Mouse (Mus musculus): Measurements from ENCODE around the gene Zfr2. TPM values are rescaled to one million over a fixed set of nuclear protein-coding genes. Genes with fewer than 3 reads are reported as not detected.

The Zfr2 gene
- polyA plus RNA-seq, 1 experiment from 2014 or later, result 25.1 TPM

DNA sequence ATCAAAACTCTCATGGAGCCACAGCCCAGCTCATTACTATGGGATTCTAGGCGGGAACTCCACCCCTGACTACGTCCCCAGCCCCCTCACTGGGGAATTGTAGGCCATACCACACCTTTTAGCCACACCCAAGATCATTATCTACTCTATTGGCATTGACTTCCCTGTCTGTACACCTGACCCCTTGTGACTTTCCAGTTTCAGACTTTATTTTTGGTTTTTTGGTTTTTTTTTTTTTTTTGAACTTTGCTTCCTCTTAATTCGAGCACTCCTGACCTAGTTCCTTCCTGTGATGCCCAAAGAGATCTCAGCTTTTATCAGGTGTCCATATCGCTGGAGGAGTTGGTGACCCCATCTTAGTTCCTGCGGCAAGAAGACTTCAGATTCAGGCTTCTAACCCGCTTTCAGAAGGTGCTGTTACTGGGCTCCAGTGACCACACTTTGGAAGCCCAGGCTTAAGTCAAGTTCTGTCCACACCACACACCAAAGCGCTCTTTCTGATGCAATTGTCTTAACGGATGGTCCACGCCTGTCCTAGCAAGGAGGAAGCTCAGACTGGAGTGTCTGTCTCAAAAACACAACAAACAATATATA, 58.7 kb downstream of the Zfr2 start, which contains the start of gene Tjp3:
Gene Tjp3, minus strand, starts transcription at position 71 of the 594 bp plus-strand sequence.
- Histone ChIP-seq H3K27me3 (ENCODE audit: control insufficient read depth, insufficient read depth, low read length) (no peaks in the 10 kb centered on the region; the same call in 1 of the 2 replicates), H3K4me3 (ENCODE audit: low read depth, low read length) (no peak within 1 kb of the TSS), H3K9ac (replicated peaks; ENCODE audit: low read depth, low read length) (no peak within 1 kb of the TSS), H3K27ac (ENCODE audit: low read depth, low read length) (no peak within 1 kb of the TSS), H3K4me2 (ENCODE audit: low read depth, low read length) (peak within 1 kb of the TSS; percentile 92; the same call in 1 of the 2 replicates), H3K36me3 (ENCODE audit: control insufficient read depth, insufficient read depth, low read length) (no peaks in the 10 kb centered on the region), H3K4me1 (ENCODE audit: control insufficient read depth, insufficient read depth, low read length) (peaks cover 20% of the 10 kb centered on the region), H3K9me3 (ENCODE audit: control insufficient read depth, low read length) (no peaks in the 10 kb centered on the region)
- 75% methylated on average over 9 of the region's 9 CpGs for WGBS
- no peak for ATAC-seq (ENCODE audit: low read depth)

DNA sequence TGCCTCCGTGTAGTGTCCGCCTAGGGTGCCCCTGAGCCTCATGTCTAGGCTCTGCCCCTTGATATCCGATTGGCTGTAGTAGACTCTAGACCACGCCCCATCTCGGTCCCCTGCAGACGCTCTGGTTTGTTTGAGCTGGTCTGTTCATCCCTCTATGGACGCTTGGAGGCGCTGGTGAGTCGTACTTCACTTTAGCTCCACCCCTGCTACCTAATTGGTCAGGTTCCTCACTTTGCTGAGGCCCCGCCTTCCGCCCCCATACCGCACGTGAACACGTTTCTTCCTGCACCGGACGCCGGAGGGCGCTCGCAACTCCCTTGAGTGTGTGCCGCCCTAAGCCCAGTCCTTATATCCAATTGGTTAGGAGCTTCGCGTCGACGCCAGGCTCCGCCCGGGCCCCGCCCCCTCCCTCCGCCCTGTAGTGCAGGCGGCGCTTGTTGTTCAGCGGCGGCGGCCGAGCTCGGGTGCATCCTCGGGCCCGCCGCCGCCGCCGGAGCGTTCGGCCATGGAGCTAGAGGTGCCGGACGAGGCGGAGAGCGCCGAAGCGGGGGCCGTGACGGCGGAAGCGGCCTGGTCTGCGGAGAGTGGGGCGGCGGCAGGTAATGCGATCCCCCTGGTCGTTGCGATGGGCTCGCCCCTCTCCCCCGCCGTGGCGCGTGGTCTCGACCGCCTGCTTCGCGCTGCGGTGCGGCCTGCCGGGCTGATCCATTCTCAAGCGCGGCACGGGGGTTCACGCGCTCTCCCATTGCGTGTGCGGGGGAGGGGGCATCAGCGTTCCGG, 59.8 kb downstream of the Zfr2 start, which contains the start of gene Pip5k1c:
Gene Pip5k1c, plus strand, starts transcription at position 410 of the 780 bp plus-strand sequence.
- Histone ChIP-seq H3K27ac (ENCODE audit: low read depth, low read length) (peak within 1 kb of the TSS; percentile 84), H3K4me2 (ENCODE audit: low read depth, low read length) (peak within 1 kb of the TSS; percentile 92), H3K27me3 (ENCODE audit: control insufficient read depth, insufficient read depth, low read length) (no peaks in the 10 kb centered on the region; the same call in 1 of the 2 replicates), H3K36me3 (ENCODE audit: control insufficient read depth, insufficient read depth, low read length) (no peaks in the 10 kb centered on the region), H3K9me3 (ENCODE audit: control insufficient read depth, low read length) (no peaks in the 10 kb centered on the region), H3K4me1 (ENCODE audit: control insufficient read depth, insufficient read depth, low read length) (peaks cover 20% of the 10 kb centered on the region), H3K9ac (replicated peaks; ENCODE audit: low read depth, low read length) (peak within 1 kb of the TSS; percentile 82), H3K4me3 (ENCODE audit: low read depth, low read length) (peak within 1 kb of the TSS; percentile 74)
- WGBS, result under 1% methylated on average over 78 of the region's 80 CpGs
- ATAC-seq (ENCODE audit: low read depth), result peak; percentile 93

DNA sequence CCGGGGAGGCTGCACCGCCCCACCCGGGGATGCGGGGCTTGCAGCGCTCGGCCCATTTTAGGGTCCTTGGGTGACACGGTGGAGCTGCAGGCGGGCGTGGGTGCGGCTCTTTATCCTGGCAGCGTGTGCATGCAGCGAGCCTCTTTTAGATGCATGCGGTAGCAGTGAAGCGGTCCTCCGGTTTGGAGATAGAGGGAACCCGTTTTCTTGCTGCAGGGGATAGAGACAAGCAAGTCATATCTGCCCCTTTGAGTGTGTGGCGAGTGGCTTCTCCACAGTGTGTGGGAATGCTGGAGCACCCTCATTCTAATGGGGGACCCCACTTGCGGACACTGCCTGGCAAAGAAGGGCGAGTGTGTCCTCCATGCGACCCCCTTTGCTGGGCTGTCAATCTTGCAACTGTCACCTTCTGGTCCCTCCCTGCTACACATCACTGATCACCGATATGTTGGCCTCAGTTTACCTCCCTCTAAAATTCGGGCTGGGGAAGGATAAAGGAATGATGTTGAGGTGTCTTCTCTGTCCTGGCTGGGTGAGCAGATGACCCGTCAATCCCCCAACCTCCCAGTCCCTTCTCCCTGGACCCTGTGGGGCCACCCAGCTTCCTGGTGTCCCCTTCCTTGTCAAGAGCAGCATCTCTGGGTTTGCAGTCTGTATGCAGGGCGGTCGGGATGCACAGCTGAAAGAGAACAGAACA, 60.5 kb downstream of the Zfr2 start:
- Histone ChIP-seq H3K36me3 (ENCODE audit: control insufficient read depth, insufficient read depth, low read length) (no peaks in the 10 kb centered on the region), H3K4me3 (ENCODE audit: low read depth, low read length) (peak overlapping the region; percentile 74), H3K4me1 (ENCODE audit: control insufficient read depth, insufficient read depth, low read length) (peaks cover 20% of the 10 kb centered on the region), H3K9ac (replicated peaks; ENCODE audit: low read depth, low read length) (peak overlapping the region; percentile 82), H3K27me3 (ENCODE audit: control insufficient read depth, insufficient read depth, low read length) (no peaks in the 10 kb centered on the region; the same call in 1 of the 2 replicates), H3K4me2 (ENCODE audit: low read depth, low read length) (peak overlapping the region; percentile 92), H3K27ac (ENCODE audit: low read depth, low read length) (peak overlapping the region; percentile 84), H3K9me3 (ENCODE audit: control insufficient read depth, low read length) (no peaks in the 10 kb centered on the region)
- WGBS, result 5% methylated on average over 25 of the region's 25 CpGs
- peak; percentile 22 for ATAC-seq (ENCODE audit: low read depth)

DNA sequence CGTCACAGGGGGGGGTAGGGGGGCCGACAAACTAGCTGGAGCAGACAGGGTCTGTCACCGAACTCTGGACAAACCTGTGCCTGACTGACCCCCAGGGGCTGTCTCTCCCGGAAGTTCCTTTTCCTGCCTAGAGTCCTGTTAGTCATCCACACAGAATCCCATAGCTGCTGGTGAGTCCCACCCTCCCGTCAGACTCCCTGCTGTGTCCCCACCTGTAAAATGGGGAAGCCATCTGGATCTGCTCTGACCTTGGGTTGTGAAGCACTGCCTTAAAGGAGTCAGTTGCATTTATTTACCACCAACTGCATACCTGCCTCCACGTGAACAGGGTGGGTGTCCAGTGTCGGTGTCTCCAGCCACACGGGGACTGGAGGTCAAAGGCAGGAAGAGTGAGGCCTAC, 61.5 kb downstream of the Zfr2 start:
- ATAC-seq (ENCODE audit: low read depth), result no peak
- peaks cover 22% of the 10 kb centered on the region for H3K4me1 ChIP-seq (ENCODE audit: control insufficient read depth, insufficient read depth, low read length)

DNA sequence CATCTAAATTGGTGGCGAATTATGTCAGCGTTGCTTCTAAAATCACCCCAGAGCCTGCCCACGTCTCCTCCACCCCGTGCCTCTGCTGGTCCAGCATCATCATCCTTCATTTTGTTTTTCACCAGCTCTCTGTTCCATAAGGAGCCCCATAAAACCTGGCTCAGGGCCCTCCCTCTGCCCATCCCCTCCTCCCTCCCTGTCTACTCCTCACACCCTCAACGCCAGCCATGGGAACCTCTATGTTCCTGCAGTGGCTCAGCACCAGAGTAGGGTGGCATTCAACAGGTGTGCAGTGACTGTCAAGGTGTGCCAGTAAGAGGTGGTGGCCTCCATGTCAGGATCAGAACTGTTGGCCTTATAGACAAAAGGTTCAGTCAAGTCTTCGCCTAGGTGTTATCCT, 62.2 kb downstream of the Zfr2 start:
- Histone ChIP-seq H3K4me2 (ENCODE audit: low read depth, low read length) (no peak overlapping the region), H3K4me3 (ENCODE audit: low read depth, low read length) (no peak overlapping the region), H3K36me3 (ENCODE audit: control insufficient read depth, insufficient read depth, low read length) (no peaks in the 10 kb centered on the region; the same call in 1 of the 2 replicates), H3K9me3 (ENCODE audit: control insufficient read depth, low read length) (no peaks in the 10 kb centered on the region), H3K27me3 (ENCODE audit: control insufficient read depth, insufficient read depth, low read length) (no peaks in the 10 kb centered on the region), H3K9ac (replicated peaks; ENCODE audit: low read depth, low read length) (no peak overlapping the region), H3K4me1 (ENCODE audit: control insufficient read depth, insufficient read depth, low read length) (peaks cover 23% of the 10 kb centered on the region), H3K27ac (ENCODE audit: low read depth, low read length) (no peak overlapping the region)
- WGBS, result 92% methylated on average over 6 of the region's 6 CpGs
- ATAC-seq (ENCODE audit: low read depth), result no peak

More for the DNA sequence above, 61.5 kb downstream of the Zfr2 start:
- Histone ChIP-seq H3K27me3 (ENCODE audit: control insufficient read depth, insufficient read depth, low read length) (no peaks in the 10 kb centered on the region; the same call in 1 of the 2 replicates), H3K4me2 (ENCODE audit: low read depth, low read length) (peak overlapping the region; percentile 92), H3K27ac (ENCODE audit: low read depth, low read length) (no peak overlapping the region), H3K9me3 (ENCODE audit: control insufficient read depth, low read length) (no peaks in the 10 kb centered on the region), H3K9ac (replicated peaks; ENCODE audit: low read depth, low read length) (peak overlapping the region; percentile 82), H3K36me3 (ENCODE audit: control insufficient read depth, insufficient read depth, low read length) (no peaks in the 10 kb centered on the region; the same call in 1 of the 2 replicates), H3K4me3 (ENCODE audit: low read depth, low read length) (peak overlapping the region; percentile 74)
- WGBS, result 35% methylated on average over 8 of the region's 8 CpGs

DNA sequence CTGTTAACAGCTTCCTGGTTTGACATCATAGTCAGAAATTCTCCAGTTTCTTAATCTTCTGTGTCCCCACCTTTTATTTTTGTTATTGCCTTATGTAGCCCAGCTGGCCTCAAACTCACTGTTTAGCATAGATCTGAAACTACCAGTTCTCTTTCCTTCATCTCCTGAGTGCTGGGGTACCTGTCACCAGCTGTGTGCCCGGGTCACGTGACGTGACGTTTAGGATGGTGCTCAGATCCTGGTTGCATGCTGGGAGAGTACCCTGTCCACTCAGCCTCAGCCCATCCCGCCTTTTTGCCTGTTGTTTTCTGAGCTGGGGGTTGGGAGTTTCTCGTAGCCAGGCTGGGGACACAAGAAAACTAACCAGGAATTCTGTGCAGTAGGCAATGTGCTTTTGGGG, 64.3 kb downstream of the Zfr2 start:
- no peaks in the 10 kb centered on the region for H3K27me3 ChIP-seq (ENCODE audit: control insufficient read depth, insufficient read depth, low read length)
- peaks cover 19% of the 10 kb centered on the region for H3K4me1 ChIP-seq (ENCODE audit: control insufficient read depth, insufficient read depth, low read length)
- WGBS, result 76% methylated on average over 6 of the region's 6 CpGs
- no peak overlapping the region for H3K9ac ChIP-seq (replicated peaks; ENCODE audit: low read depth, low read length)
- H3K27ac ChIP-seq (ENCODE audit: low read depth, low read length), result peak overlapping the region; percentile 25; the same call in 1 of the 2 replicates
- no peak overlapping the region for H3K4me2 ChIP-seq (ENCODE audit: low read depth, low read length)
- no peaks in the 10 kb centered on the region; the same call in 1 of the 2 replicates for H3K36me3 ChIP-seq (ENCODE audit: control insufficient read depth, insufficient read depth, low read length)
- H3K9me3 ChIP-seq (ENCODE audit: control insufficient read depth, low read length), result no peaks in the 10 kb centered on the region
- H3K4me3 ChIP-seq (ENCODE audit: low read depth, low read length), result no peak overlapping the region
- no peak for ATAC-seq (ENCODE audit: low read depth)

DNA sequence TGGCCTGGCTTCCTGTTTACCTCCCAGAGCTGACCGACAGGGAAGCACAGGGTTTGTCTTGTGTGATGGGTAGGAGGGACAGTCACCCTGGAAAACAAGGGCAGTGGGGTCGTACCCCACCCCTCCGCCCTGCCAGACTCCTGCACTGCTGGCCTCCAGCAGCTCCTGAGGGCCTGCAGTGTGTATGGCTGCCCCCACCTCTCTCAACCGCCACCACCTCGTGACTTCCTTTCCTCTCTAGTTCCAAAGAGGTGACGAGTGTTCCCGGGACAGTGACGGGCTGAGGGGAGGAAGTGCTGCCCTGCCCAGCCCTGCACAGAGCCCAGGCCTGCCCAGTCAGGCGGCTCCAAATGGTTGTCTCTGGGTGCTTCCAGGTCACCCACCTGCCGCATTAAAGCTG, 64.9 kb downstream of the Zfr2 start:
- WGBS, result 81% methylated on average over 10 of the region's 10 CpGs
- ATAC-seq (ENCODE audit: low read depth), result no peak

DNA sequence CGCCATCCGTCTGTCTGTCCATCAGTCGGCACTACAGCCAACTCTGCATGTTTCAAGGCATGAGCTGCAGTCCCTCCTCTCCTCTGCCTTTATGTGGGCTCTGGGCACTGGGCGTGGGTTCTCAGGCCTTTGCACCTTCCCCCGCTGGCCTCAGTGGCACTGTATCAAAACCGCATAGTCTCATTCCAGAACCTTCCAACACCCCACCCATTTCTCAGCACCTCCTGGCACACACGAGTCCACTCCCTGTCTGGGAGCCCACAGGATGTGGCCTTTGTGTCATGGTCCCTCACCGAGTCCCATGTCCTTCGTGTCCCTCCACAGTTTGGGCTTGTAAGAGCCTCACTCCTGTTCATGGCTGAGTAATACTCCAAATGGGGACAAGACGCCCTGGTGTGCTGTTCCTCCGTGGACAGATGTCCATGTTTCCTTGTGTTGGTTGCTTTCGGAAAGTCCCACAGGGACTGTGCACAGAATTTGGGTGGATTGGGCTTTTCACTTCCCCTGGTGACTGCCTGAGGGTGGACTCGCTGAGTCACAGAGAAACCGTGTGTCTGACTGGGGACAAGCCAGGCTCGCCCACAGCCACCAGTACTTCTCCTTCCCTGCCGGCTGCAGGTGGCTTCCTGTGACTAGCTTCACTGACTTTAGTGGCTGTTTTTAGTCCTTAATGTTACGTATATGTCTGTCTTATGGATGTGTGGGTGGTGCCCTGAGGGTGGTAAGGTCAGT, 65.6 kb downstream of the Zfr2 start:
- 93% methylated on average over 17 of the region's 17 CpGs for WGBS
- Histone ChIP-seq H3K36me3 (ENCODE audit: control insufficient read depth, insufficient read depth, low read length) (no peaks in the 10 kb centered on the region; the same call in 1 of the 2 replicates), H3K27me3 (ENCODE audit: control insufficient read depth, insufficient read depth, low read length) (no peaks in the 10 kb centered on the region), H3K27ac (ENCODE audit: low read depth, low read length) (no peak overlapping the region), H3K4me2 (ENCODE audit: low read depth, low read length) (no peak overlapping the region), H3K9me3 (ENCODE audit: control insufficient read depth, low read length) (no peaks in the 10 kb centered on the region), H3K4me3 (ENCODE audit: low read depth, low read length) (no peak overlapping the region), H3K4me1 (ENCODE audit: control insufficient read depth, insufficient read depth, low read length) (peaks cover 19% of the 10 kb centered on the region), H3K9ac (replicated peaks; ENCODE audit: low read depth, low read length) (no peak overlapping the region)
- ATAC-seq (ENCODE audit: low read depth), result no peak

More for the DNA sequence above, 64.9 kb downstream of the Zfr2 start:
- Histone ChIP-seq H3K27ac (ENCODE audit: low read depth, low read length) (peak overlapping the region; percentile 25; the same call in 1 of the 2 replicates), H3K4me1 (ENCODE audit: control insufficient read depth, insufficient read depth, low read length) (peaks cover 19% of the 10 kb centered on the region), H3K4me3 (ENCODE audit: low read depth, low read length) (no peak overlapping the region), H3K9me3 (ENCODE audit: control insufficient read depth, low read length) (no peaks in the 10 kb centered on the region), H3K27me3 (ENCODE audit: control insufficient read depth, insufficient read depth, low read length) (no peaks in the 10 kb centered on the region), H3K36me3 (ENCODE audit: control insufficient read depth, insufficient read depth, low read length) (no peaks in the 10 kb centered on the region; the same call in 1 of the 2 replicates), H3K9ac (replicated peaks; ENCODE audit: low read depth, low read length) (no peak overlapping the region), H3K4me2 (ENCODE audit: low read depth, low read length) (no peak overlapping the region)
